Mouse (Mus musculus) hindbrain, postnatal 0 days (tissue): ENCODE measurements at regions not wholly inside any gene's neighbourhood (a gene's known extent, or its start where the extent isn't known, plus 50 kb on each side); places are given as distances from the start of the nearest gene placed in this dataset.
"Not testable (repeated sequence)": the region's sequence is repeated elsewhere in the genome, so short reads cannot be mapped to it uniquely, and the experiment has no call there.

Experiments
- ATAC-seq: fragments of 200-750 bp; cut with Nextera tagmentation; 2 replicates; pipeline ENCODE4 v1.8.0; 2017; ENCODE audit warnings: mild to moderate bottlenecking, moderate TSS enrichment, moderate library complexity
- DNase-seq: peaks from one replicate; pipeline ENCODE4 v3.0.0-alpha.2; 2015; ENCODE audit warnings: low spot score
- H3K27ac ChIP-seq: fragments of 300-500 bp; sonication (generic); 2 replicates; pipeline ENCODE4 v1.5.1; 2014; ENCODE audit warnings: mild to moderate bottlenecking
- H3K27me3 ChIP-seq: fragments of 300-500 bp; sonication (generic); 2 replicates; pipeline ENCODE4 v1.6.1; 2014; ENCODE audit warnings: low read length, mixed read lengths; ENCODE audit not compliant: insufficient read depth
- H3K36me3 ChIP-seq: fragments of 300-500 bp; sonication (generic); 2 replicates; pipeline ENCODE4 v1.6.1; 2014; ENCODE audit warnings: low read length, mixed read lengths; ENCODE audit not compliant: insufficient read depth
- H3K4me1 ChIP-seq: fragments of 300-500 bp; sonication (generic); 2 replicates; pipeline ENCODE4 v1.6.1; 2014; ENCODE audit warnings: antibody characterized with exemption, low read length, mixed read lengths; ENCODE audit not compliant: insufficient read depth
- H3K4me2 ChIP-seq: fragments of 300-500 bp; sonication (generic); 2 replicates; pipeline ENCODE4 v1.6.1; 2014; ENCODE audit warnings: low read depth, mild to moderate bottlenecking, low read length, moderate library complexity, mixed read lengths
- H3K4me3 ChIP-seq: fragments of 300-500 bp; sonication (generic); 2 replicates; pipeline ENCODE4 v1.5.1; 2014; ENCODE audit warnings: low read length
- H3K9ac ChIP-seq: fragments of 300-500 bp; sonication (generic); replicated peaks from 2 replicates; pipeline ENCODE4 v1.6.1; 2014; ENCODE audit warnings: mild to moderate bottlenecking, low read length, moderate library complexity, mixed read lengths
- H3K9me3 ChIP-seq: fragments of 300-500 bp; sonication (generic); 2 replicates; pipeline ENCODE4 v1.6.1; 2016; ENCODE audit warnings: low read length, mixed read lengths
- CTCF ChIP-seq: IDR thresholded peaks from 2 replicates; pipeline ENCODE4 v1.5.1; 2016; ENCODE audit warnings: antibody characterized with exemption, control low read depth, low read depth
- WGBS: fragments of 180-500 bp; shearing (Covaris S2); extraction: QIAGEN DNeasy Blood & Tissue Kit; methylation state at CpG from one replicate; pipeline ENCODE4 v1.1.7; 2014; 5-methylcytosine and 5-hydroxymethylcytosine counted together

- 84% methylated on average over 7 of the region's 7 CpGs for WGBS
- Histone ChIP-seq H3K27ac (no peak overlapping the region), H3K4me1 (no peaks in the 10 kb centered on the region), H3K4me2 (no peak overlapping the region), H3K4me3 (no peak overlapping the region), H3K9me3 (no peaks in the 10 kb centered on the region), H3K27me3 (no peaks in the 10 kb centered on the region), H3K36me3 (no peaks in the 10 kb centered on the region), H3K9ac (no peak overlapping the region)
- no peak for TF ChIP-seq CTCF
- ATAC-seq (no peak), DNase-seq (no peak)
These were observed 160.7 kb downstream of the Enc1 start for GRCm38 (mm10) chr13:97401620-97402019.

GRCm38 (mm10) chr13:97398041-97398440, 157.1 kb downstream of the Enc1 start:
- Histone ChIP-seq H3K27me3 (no peaks in the 10 kb centered on the region), H3K36me3 (no peaks in the 10 kb centered on the region), H3K27ac (no peak overlapping the region), H3K4me2 (no peak overlapping the region), H3K9me3 (no peaks in the 10 kb centered on the region), H3K4me3 (no peak overlapping the region), H3K4me1 (no peaks in the 10 kb centered on the region), H3K9ac (no peak overlapping the region)
- WGBS = 100% methylated on average over 1 of the region's 1 CpGs
- DNase-seq (no peak), ATAC-seq (no peak)
- TF ChIP-seq CTCF = no peak

GRCm38 (mm10) chr13:97396899-97397640, 156.2 kb downstream of the Enc1 start:
- H3K27ac ChIP-seq = no peak overlapping the region
- no peaks in the 10 kb centered on the region for H3K36me3 ChIP-seq
- H3K4me1 ChIP-seq = no peaks in the 10 kb centered on the region
- DNase-seq (no peak), ATAC-seq (no peak)
- no peaks in the 10 kb centered on the region for H3K9me3 ChIP-seq
- no peak overlapping the region for H3K4me3 ChIP-seq
- H3K4me2 ChIP-seq = no peak overlapping the region
- WGBS = 93% methylated on average over 3 of the region's 3 CpGs
- TF ChIP-seq CTCF = no peak
- H3K9ac ChIP-seq = no peak overlapping the region
- no peaks in the 10 kb centered on the region for H3K27me3 ChIP-seq

GRCm38 (mm10) chr13:97396286-97396685, 155.4 kb downstream of the Enc1 start:
- H3K27me3 ChIP-seq, H3K27ac ChIP-seq, ATAC-seq, H3K9me3 ChIP-seq, H3K4me2 ChIP-seq, H3K4me1 ChIP-seq, H3K4me3 ChIP-seq, H3K9ac ChIP-seq, DNase-seq, H3K36me3 ChIP-seq: not testable (repeated sequence)
- 84% methylated on average over 2 of the region's 2 CpGs for WGBS

GRCm38 (mm10) chr13:97394756-97395454, 154.0 kb downstream of the Enc1 start:
- no peak for DNase-seq
- Histone ChIP-seq H3K27ac (no peak overlapping the region), H3K36me3 (no peaks in the 10 kb centered on the region), H3K9me3 (no peaks in the 10 kb centered on the region), H3K27me3 (no peaks in the 10 kb centered on the region), H3K4me3 (no peak overlapping the region), H3K4me1 (no peaks in the 10 kb centered on the region), H3K9ac (no peak overlapping the region), H3K4me2 (no peak overlapping the region)
- no peak for ATAC-seq
- no peak for TF ChIP-seq CTCF
- WGBS = 80% methylated on average over 7 of the region's 7 CpGs

- Histone ChIP-seq H3K9ac (no peak overlapping the region), H3K4me1 (no peaks in the 10 kb centered on the region), H3K4me2 (no peak overlapping the region), H3K27ac (no peak overlapping the region), H3K36me3 (no peaks in the 10 kb centered on the region), H3K9me3 (no peaks in the 10 kb centered on the region), H3K4me3 (no peak overlapping the region), H3K27me3 (no peaks in the 10 kb centered on the region)
- no peak for ATAC-seq
- DNase-seq = no peak
- 34% methylated on average over 4 of the region's 4 CpGs for WGBS
- no peak for TF ChIP-seq CTCF
These were observed 153.2 kb downstream of the Enc1 start for GRCm38 (mm10) chr13:97394071-97394470.

- H3K4me1 ChIP-seq = no peaks in the 10 kb centered on the region
- ATAC-seq = no peak
- H3K9me3 ChIP-seq = no peaks in the 10 kb centered on the region
- H3K36me3 ChIP-seq = no peaks in the 10 kb centered on the region
- no peak overlapping the region for H3K27ac ChIP-seq
- no peak overlapping the region for H3K9ac ChIP-seq
- DNase-seq = no peak
- no peak overlapping the region for H3K4me3 ChIP-seq
- H3K27me3 ChIP-seq = no peaks in the 10 kb centered on the region
- no peak overlapping the region for H3K4me2 ChIP-seq
- WGBS = 90% methylated on average over 7 of the region's 7 CpGs
- no peak for TF ChIP-seq CTCF
These were observed 152.6 kb downstream of the Enc1 start for GRCm38 (mm10) chr13:97393456-97393855.
